Mouse (Mus musculus) forebrain, embryonic 14.5 days (tissue): Measurements from ENCODE around the gene Gdf15. TPM values are rescaled to one million over a fixed set of nuclear protein-coding genes. Genes with fewer than 3 reads are reported as not detected.

Source experiments
- polyA plus RNA-seq: library from polyadenylated mRNA; unstranded; fragments of >200 nt; fragmentation: Nextera tagmentation; extraction: Ambion mirVana; gene quantifications from 2 replicates; pipeline ENCODE4 v1.2.1, GENCODE M21; 2014

Gene Gdf15
- polyA plus RNA-seq, 1 experiment from 2014 or later = 0.20 TPM

Other genes with a start within 250 kb of the Gdf15 start
- gene Crtc1, start 192.9 kb downstream of the Gdf15 start, polyA plus RNA-seq = 23.9 and 30.7 TPM in 2 replicates
- gene Klhl26, start 155.5 kb downstream of the Gdf15 start, polyA plus RNA-seq = 19.3 and 19.6 TPM in 2 replicates
- 84.4 and 87.4 TPM in 2 replicates for gene Tmem59l, start 145.1 kb downstream of the Gdf15 start, polyA plus RNA-seq
- 1.7 and 3.2 TPM in 2 replicates for gene Crlf1, start 139.3 kb downstream of the Gdf15 start, polyA plus RNA-seq
- 174 and 199 TPM in 2 replicates for gene Rex1bd, start 125.7 kb downstream of the Gdf15 start, polyA plus RNA-seq
- gene Uba52, start 121.7 kb downstream of the Gdf15 start, polyA plus RNA-seq = 709 and 911 TPM in 2 replicates
- 363 and 380 TPM in 2 replicates for gene Fkbp8, start 104.7 kb downstream of the Gdf15 start, polyA plus RNA-seq
- 49.1 and 57.9 TPM in 2 replicates for gene Kxd1, start 104.5 kb downstream of the Gdf15 start, polyA plus RNA-seq
- 15.1 TPM in 2 replicates for gene Ell, start 93.0 kb downstream of the Gdf15 start, polyA plus RNA-seq
- 59.0 and 75.1 TPM in 2 replicates for gene Isyna1, start 38.1 kb downstream of the Gdf15 start, polyA plus RNA-seq
- gene Ssbp4, start 23.6 kb downstream of the Gdf15 start, polyA plus RNA-seq = 135 and 147 TPM in 2 replicates
- 0.89 and 1.9 TPM in 2 replicates for gene Lrrc25, start 16.3 kb downstream of the Gdf15 start, polyA plus RNA-seq
- 85.7 and 101 TPM in 2 replicates for gene Pgpep1, start 27.9 kb upstream of the Gdf15 start, polyA plus RNA-seq
- 200 and 220 TPM in 2 replicates for gene Lsm4, start 40.8 kb upstream of the Gdf15 start, polyA plus RNA-seq
- gene Jund, start 66.5 kb upstream of the Gdf15 start, polyA plus RNA-seq = 87.2 and 94.0 TPM in 2 replicates
- gene Iqcn, start 71.0 kb upstream of the Gdf15 start, polyA plus RNA-seq = 0.06 and 0.10 TPM in 2 replicates
- gene Gm3336, start 86.1 kb upstream of the Gdf15 start, polyA plus RNA-seq = not detected in 2 replicates
- not detected in 2 replicates for gene Pde4c, start 91.3 kb upstream of the Gdf15 start, polyA plus RNA-seq
- gene Rab3a, start 122.2 kb upstream of the Gdf15 start, polyA plus RNA-seq = 330 and 371 TPM in 2 replicates
- 52.3 and 60.8 TPM in 2 replicates for gene Mpv17l2, start 128.5 kb upstream of the Gdf15 start, polyA plus RNA-seq
- 57.9 and 84.9 TPM in 2 replicates for gene Pik3r2, start 144.3 kb upstream of the Gdf15 start, polyA plus RNA-seq
- 15.5 and 18.6 TPM in 2 replicates for gene Mast3, start 172.6 kb upstream of the Gdf15 start, polyA plus RNA-seq
- 0.22 TPM in 1 of 2 replicates, not detected in the other for gene Il12rb1, start 176.0 kb upstream of the Gdf15 start, polyA plus RNA-seq
- 6.8 and 7.4 TPM in 2 replicates for gene Arrdc2, start 207.3 kb upstream of the Gdf15 start, polyA plus RNA-seq
- gene Kcnn1, start 230.8 kb upstream of the Gdf15 start, polyA plus RNA-seq = 7.3 and 11.3 TPM in 2 replicates
- 177 and 182 TPM in 2 replicates for gene Ccdc124, start 241.5 kb upstream of the Gdf15 start, polyA plus RNA-seq